Mouse (Mus musculus) intestine, postnatal 0 days (tissue): Measurements from ENCODE around the gene Ostc. TPM values are rescaled to one million over a fixed set of nuclear protein-coding genes. Genes with fewer than 3 reads are reported as not detected.

Experiments
- ATAC-seq: fragments of 200-750 bp; cut with Nextera tagmentation; 2 replicates; pipeline ENCODE4 v1.8.0; 2017; ENCODE audit warnings: mild to moderate bottlenecking, moderate TSS enrichment, moderate library complexity
- H3K27ac ChIP-seq: fragments of 300-500 bp; sonication (generic); 2 replicates; pipeline ENCODE4 v1.5.1; 2014; ENCODE audit warnings: mild to moderate bottlenecking, low read depth, low read length, moderate library complexity
- H3K27me3 ChIP-seq: fragments of 300-500 bp; sonication (generic); replicated peaks from 2 replicates; pipeline ENCODE4 v1.6.1; 2014; ENCODE audit warnings: low read length, mixed read lengths; ENCODE audit not compliant: control insufficient read depth, insufficient read depth
- H3K36me3 ChIP-seq: fragments of 300-500 bp; sonication (generic); 2 replicates; pipeline ENCODE4 v1.6.1; 2014; ENCODE audit warnings: mild to moderate bottlenecking, moderate library complexity; ENCODE audit not compliant: control insufficient read depth, insufficient read depth
- H3K4me1 ChIP-seq: fragments of 300-500 bp; sonication (generic); replicated peaks from 2 replicates; pipeline ENCODE4 v1.6.1; 2014; ENCODE audit warnings: antibody characterized with exemption, low read length, mixed read lengths; ENCODE audit not compliant: control insufficient read depth, insufficient read depth
- H3K4me2 ChIP-seq: fragments of 300-500 bp; sonication (generic); replicated peaks from 2 replicates; pipeline ENCODE4 v1.6.1; 2014; ENCODE audit warnings: low read depth, mild to moderate bottlenecking, moderate library complexity
- H3K4me3 ChIP-seq: fragments of 300-500 bp; sonication (generic); 2 replicates; pipeline ENCODE4 v1.5.1; 2014; ENCODE audit warnings: low read depth, low read length
- H3K9ac ChIP-seq: fragments of 300-500 bp; sonication (generic); 2 replicates; pipeline ENCODE4 v1.6.1; 2014; ENCODE audit warnings: mild to moderate bottlenecking, low read depth, low read length
- H3K9me3 ChIP-seq: fragments of 300-500 bp; sonication (generic); 2 replicates; pipeline ENCODE4 v1.6.1; 2016; ENCODE audit warnings: mixed run types; ENCODE audit not compliant: control insufficient read depth
- CTCF ChIP-seq: sonication (generic); IDR thresholded peaks from 2 replicates; pipeline ENCODE4 v1.5.1; 2016; ENCODE audit warnings: low read depth, mild to moderate bottlenecking, control low read depth, antibody characterized with exemption, moderate library complexity
- WGBS: fragments of 180-500 bp; shearing (Covaris S2); extraction: QIAGEN DNeasy Blood & Tissue Kit; methylation state at CpG from one replicate; pipeline ENCODE4 v1.1.7; 2014; 5-methylcytosine and 5-hydroxymethylcytosine counted together
- polyA plus RNA-seq: library from polyadenylated mRNA; unstranded; fragments of >200 nt; fragmentation: Nextera tagmentation; extraction: Ambion mirVana; gene quantifications from 2 replicates; pipeline ENCODE4 v1.2.1, GENCODE M21; 2015

Gene Ostc
- polyA plus RNA-seq, 1 experiment from 2014 or later, result 278 TPM

DNA sequence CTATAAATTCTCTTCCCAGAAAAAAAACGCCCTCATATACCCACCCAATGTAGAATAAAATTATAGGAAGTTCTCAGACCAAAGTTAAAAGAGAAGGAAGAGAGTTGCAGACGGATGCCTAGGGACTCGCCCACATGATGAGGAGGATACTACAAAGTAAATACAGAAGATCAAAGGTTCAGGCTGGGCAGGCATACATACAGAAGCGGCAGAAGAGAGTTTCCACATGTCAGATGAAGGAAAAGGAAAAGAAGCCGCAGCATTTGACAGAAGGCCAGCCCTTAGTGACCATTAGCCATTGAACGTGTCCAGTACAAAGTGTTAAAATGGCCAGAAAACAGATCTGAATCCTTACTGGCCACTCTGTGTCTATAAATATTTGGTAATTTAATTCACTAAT, 3.6 kb upstream of the Ostc start:
- Histone ChIP-seq H3K4me2 (no peak overlapping the region), H3K4me3 (no peak overlapping the region), H3K9me3 (no peaks in the 10 kb centered on the region), H3K27me3 (no peaks in the 10 kb centered on the region), H3K9ac (no peak overlapping the region), H3K36me3 (no peaks in the 10 kb centered on the region), H3K4me1 (no peaks in the 10 kb centered on the region), H3K27ac (no peak overlapping the region)
- 25% methylated on average over 6 of the region's 6 CpGs for WGBS
- ATAC-seq, result no peak
- no peak for TF ChIP-seq CTCF

DNA sequence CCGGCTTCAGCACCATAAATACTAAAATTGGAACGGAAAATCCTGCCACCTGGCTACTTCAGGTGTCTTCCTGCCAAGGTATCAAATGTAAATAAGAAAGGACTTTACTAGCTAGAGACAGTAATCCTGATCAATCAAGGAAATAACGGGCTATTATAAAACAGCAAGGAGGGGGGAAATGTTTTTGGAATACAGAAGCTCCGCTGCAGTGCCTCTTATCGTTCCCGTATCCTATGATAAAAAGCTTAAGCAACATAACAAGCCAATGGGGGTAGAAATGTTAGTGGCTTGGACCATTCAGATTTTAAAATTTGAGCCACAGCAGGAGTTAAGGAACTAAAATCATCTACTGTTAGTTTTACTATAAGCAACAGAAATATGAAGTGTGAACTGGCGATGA, 859 bp upstream of the Ostc start:
- H3K4me2 ChIP-seq, result peak overlapping the region; percentile 60
- H3K27me3 ChIP-seq, result no peaks in the 10 kb centered on the region
- no peak for TF ChIP-seq CTCF
- ATAC-seq, result no peak
- H3K36me3 ChIP-seq, result peaks cover 2% of the 10 kb centered on the region; the same call in 1 of the 2 replicates
- no peak overlapping the region for H3K9ac ChIP-seq
- H3K4me3 ChIP-seq, result peak overlapping the region; percentile 91
- no peaks in the 10 kb centered on the region for H3K9me3 ChIP-seq
- 45% methylated on average over 7 of the region's 7 CpGs for WGBS
- H3K4me1 ChIP-seq, result no peaks in the 10 kb centered on the region; the same call in 1 of the 2 replicates
- H3K27ac ChIP-seq, result no peak overlapping the region

DNA sequence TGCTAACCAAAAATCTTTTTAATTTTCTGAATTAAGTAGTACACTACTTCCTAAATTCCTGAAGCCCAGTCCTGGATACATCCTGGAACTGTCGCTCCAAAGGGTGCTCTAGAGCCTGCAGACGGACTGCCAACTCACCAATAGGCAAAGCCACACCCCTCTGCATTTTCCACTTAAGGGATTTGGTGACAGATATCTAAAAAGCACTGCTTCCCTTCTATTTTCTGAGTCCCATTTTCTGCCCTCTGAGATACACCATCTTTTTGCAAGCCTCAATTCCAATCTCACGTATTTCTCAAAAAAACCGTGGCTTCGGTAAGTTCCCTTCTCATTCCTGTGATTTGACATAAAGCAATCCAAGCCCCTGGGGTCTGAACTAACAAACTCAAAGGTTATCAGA, 715 bp downstream of the Ostc start:
- H3K27me3 ChIP-seq, result no peaks in the 10 kb centered on the region
- no peak for TF ChIP-seq CTCF
- peak overlapping the region; percentile 91 for H3K4me3 ChIP-seq
- peaks cover 8% of the 10 kb centered on the region; the same call in 1 of the 2 replicates for H3K36me3 ChIP-seq
- H3K27ac ChIP-seq, result peak overlapping the region; percentile 88; the same call in 1 of the 2 replicates
- H3K4me1 ChIP-seq, result no peaks in the 10 kb centered on the region; the same call in 1 of the 2 replicates
- peak overlapping the region; percentile 81 for H3K9ac ChIP-seq
- ATAC-seq, result no peak
- no peaks in the 10 kb centered on the region for H3K9me3 ChIP-seq
- peak overlapping the region; percentile 60 for H3K4me2 ChIP-seq
- WGBS, result under 1% methylated on average over 5 of the region's 5 CpGs

DNA sequence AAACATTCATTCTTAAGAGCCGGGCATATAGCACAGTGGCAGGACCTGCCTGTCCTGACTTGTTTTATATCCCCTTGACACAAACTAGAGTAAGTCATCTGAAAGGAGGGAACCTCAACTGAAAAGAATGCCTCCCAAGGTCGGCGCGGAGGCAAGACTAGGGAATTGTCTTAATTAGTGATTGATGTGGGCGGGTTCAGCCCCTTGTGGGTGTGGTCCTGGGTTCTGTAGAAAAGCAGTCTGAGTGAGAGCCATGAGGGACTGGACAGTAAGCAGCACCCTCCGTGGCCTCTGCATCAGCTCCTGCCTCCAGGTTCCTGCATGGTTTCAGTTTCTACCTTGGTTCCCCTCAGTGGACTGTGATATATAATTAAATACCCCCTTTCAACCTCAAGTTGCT, 7.0 kb downstream of the Ostc start:
- H3K36me3 ChIP-seq, result peaks cover 54% of the 10 kb centered on the region
- H3K9me3 ChIP-seq, result no peaks in the 10 kb centered on the region
- no peak overlapping the region for H3K9ac ChIP-seq
- H3K4me1 ChIP-seq, result no peaks in the 10 kb centered on the region; the same call in 1 of the 2 replicates
- no peak for TF ChIP-seq CTCF
- H3K4me3 ChIP-seq, result no peak overlapping the region
- ATAC-seq, result no peak
- 69% methylated on average over 6 of the region's 6 CpGs for WGBS
- H3K4me2 ChIP-seq, result no peak overlapping the region
- H3K27ac ChIP-seq, result no peak overlapping the region
- no peaks in the 10 kb centered on the region for H3K27me3 ChIP-seq

DNA sequence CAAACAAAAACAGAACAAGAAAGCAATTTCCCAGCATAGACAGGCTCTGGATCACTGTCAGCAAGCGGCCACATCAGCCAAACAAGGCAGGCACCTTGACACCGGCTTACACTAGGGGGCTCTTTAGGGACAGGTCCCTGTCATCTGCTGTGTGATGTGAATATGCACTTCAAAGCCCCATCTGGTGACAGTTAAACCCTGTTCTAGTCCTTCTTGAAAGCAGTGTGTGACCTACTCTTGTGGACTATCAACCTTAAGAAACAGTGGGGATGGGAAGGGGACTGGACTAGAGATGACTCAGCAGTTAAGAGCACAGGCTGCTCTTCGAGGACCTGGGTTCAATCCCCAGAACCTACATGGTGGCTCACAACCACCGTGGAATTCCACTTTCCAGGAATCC, 11.6 kb downstream of the Ostc start:
- no peak for ATAC-seq
- 0 out of 2 replicates have a peak, but pooled peaks have one; percentile 2 for TF ChIP-seq CTCF
- H3K4me3 ChIP-seq, result no peak overlapping the region
- H3K36me3 ChIP-seq, result peaks cover 51% of the 10 kb centered on the region
- no peak overlapping the region for H3K4me2 ChIP-seq
- WGBS, result 67% methylated on average over 4 of the region's 4 CpGs
- H3K27me3 ChIP-seq, result no peaks in the 10 kb centered on the region
- no peaks in the 10 kb centered on the region for H3K4me1 ChIP-seq
- no peak overlapping the region for H3K9ac ChIP-seq
- H3K9me3 ChIP-seq, result no peaks in the 10 kb centered on the region
- H3K27ac ChIP-seq, result no peak overlapping the region

DNA sequence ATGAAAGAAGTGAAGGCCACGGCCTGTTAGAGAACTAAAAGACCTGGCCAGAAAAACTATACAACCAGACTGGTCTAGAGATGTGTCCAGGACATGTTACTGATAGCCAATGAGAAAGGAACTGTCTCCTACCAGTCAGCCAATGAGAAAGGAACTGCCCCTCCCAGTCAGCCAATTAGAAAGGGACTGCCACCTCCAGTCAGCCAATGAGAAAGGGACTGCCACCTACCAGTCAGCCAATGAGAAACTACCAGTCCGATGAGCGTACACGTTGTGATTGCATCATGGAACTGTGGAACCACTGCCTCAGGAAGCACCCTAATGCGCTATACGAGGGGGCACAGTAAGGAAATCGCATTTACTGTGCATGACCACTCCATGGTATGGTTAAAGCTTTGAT, 14.5 kb downstream of the Ostc start:
- H3K9ac ChIP-seq, result no peak overlapping the region

More for the DNA sequence above, 14.5 kb downstream of the Ostc start:
- H3K36me3 ChIP-seq, result peaks cover 26% of the 10 kb centered on the region
- no peak overlapping the region for H3K4me3 ChIP-seq
- TF ChIP-seq CTCF, result no peak
- no peaks in the 10 kb centered on the region for H3K9me3 ChIP-seq
- no peak for ATAC-seq
- no peaks in the 10 kb centered on the region for H3K27me3 ChIP-seq
- no peak overlapping the region for H3K4me2 ChIP-seq
- H3K4me1 ChIP-seq, result no peaks in the 10 kb centered on the region
- no peak overlapping the region; the same call in 1 of the 2 replicates for H3K27ac ChIP-seq
- 90% methylated on average over 7 of the region's 7 CpGs for WGBS
